Mouse (Mus musculus) embryonic fibroblast, embryonic 13.5 days (primary cell): ENCODE measurements around the gene Ttc27.

Experiments
- CTCF ChIP-seq: IDR thresholded peaks from 2 replicates; pipeline ENCODE4 v1.5.1; 2011; ENCODE audit warnings: mild to moderate bottlenecking, control low read depth, low read length, moderate library complexity, borderline replicate concordance; ENCODE audit not compliant: insufficient read depth
- POLR2A ChIP-seq: IDR thresholded peaks from 2 replicates; pipeline ENCODE4 v1.6.1; 2011; ENCODE audit warnings: low read depth, mild to moderate bottlenecking, control low read depth, low read length, moderate library complexity

- no peak for TF ChIP-seq CTCF
- TF ChIP-seq POLR2A = no peak
Observed at GRCm38 (mm10) chr17:74912995-74913394, 195.5 kb downstream of the Ttc27 start.
